Mouse (Mus musculus) cerebellum, adult 11 months (tissue): ENCODE data around the gene Mettl1.
"Not testable (repeated sequence)": the region's sequence is repeated elsewhere in the genome, so short reads cannot be mapped to it uniquely, and the experiment has no call there.

ENCODE experiments used
- DNase-seq: peaks from one replicate; pipeline ENCODE4 v3.0.0; 2022

Gene Mettl1

GRCm38 (mm10) chr10:127048608-127049394 lies 7.6 kb downstream of the Mettl1 start:
- no peak for DNase-seq

- DNase-seq = no peak
Observed at GRCm38 (mm10) chr10:127049395-127050118, 8.3 kb downstream of the Mettl1 start.

GRCm38 (mm10) chr10:127050119-127050474 lies 8.9 kb downstream of the Mettl1 start:
- DNase-seq = no peak

GRCm38 (mm10) chr10:127054646-127055045 lies 13.4 kb downstream of the Mettl1 start:
- no peak for DNase-seq

- DNase-seq = no peak
Observed at GRCm38 (mm10) chr10:127055406-127055805, 14.2 kb downstream of the Mettl1 start.

GRCm38 (mm10) chr10:127056490-127056889 lies 15.3 kb downstream of the Mettl1 start:
- DNase-seq = no peak

GRCm38 (mm10) chr10:127058161-127058560 lies 16.9 kb downstream of the Mettl1 start:
- DNase-seq = peak; percentile 75

GRCm38 (mm10) chr10:127058708-127059107 lies 17.5 kb downstream of the Mettl1 start:
- no peak for DNase-seq

GRCm38 (mm10) chr10:127059174-127059967 lies 18.2 kb downstream of the Mettl1 start:
- no peak for DNase-seq

GRCm38 (mm10) chr10:127059968-127060916 lies 19.0 kb downstream of the Mettl1 start, which contains the start of gene March9:
March9 (minus strand) TSS chr10:127060184.
- peak; percentile 88 for DNase-seq

- no peak for DNase-seq
Observed at GRCm38 (mm10) chr10:127061085-127061484, 19.9 kb downstream of the Mettl1 start.

- no peak for DNase-seq
Observed at GRCm38 (mm10) chr10:127061513-127061912, 20.3 kb downstream of the Mettl1 start.

GRCm38 (mm10) chr10:127062101-127062500 lies 20.9 kb downstream of the Mettl1 start:
- DNase-seq = not testable (repeated sequence)

GRCm38 (mm10) chr10:127062503-127062902 lies 21.3 kb downstream of the Mettl1 start:
- DNase-seq = no peak

GRCm38 (mm10) chr10:127063239-127063872 lies 22.1 kb downstream of the Mettl1 start, which contains the start of gene Cdk4:
Cdk4 (plus strand) TSS chr10:127063534.
- peak; percentile 99 for DNase-seq

GRCm38 (mm10) chr10:127063913-127064870 lies 23.0 kb downstream of the Mettl1 start:
- DNase-seq = no peak

GRCm38 (mm10) chr10:127065981-127066380 lies 24.8 kb downstream of the Mettl1 start:
- DNase-seq = no peak

GRCm38 (mm10) chr10:127066519-127067018 lies 25.4 kb downstream of the Mettl1 start:
- no peak for DNase-seq

- no peak for DNase-seq
Observed at GRCm38 (mm10) chr10:127068360-127069038, 27.3 kb downstream of the Mettl1 start.
